Mouse (Mus musculus) megakaryocyte, embryonic 14.5 days (primary cell): ENCODE results near the gene Ppp1r27.

ENCODE experiments used
- FLI1 ChIP-seq: IDR thresholded peaks from 2 replicates; pipeline ENCODE4 v1.6.1; 2012; ENCODE audit warnings: low read length, inconsistent platforms, mixed read lengths
- GATA1 ChIP-seq: IDR thresholded peaks from 3 replicates; pipeline ENCODE4 v1.6.1; 2012; ENCODE audit warnings: mixed read lengths, low read length, inconsistent platforms, borderline replicate concordance

DNA sequence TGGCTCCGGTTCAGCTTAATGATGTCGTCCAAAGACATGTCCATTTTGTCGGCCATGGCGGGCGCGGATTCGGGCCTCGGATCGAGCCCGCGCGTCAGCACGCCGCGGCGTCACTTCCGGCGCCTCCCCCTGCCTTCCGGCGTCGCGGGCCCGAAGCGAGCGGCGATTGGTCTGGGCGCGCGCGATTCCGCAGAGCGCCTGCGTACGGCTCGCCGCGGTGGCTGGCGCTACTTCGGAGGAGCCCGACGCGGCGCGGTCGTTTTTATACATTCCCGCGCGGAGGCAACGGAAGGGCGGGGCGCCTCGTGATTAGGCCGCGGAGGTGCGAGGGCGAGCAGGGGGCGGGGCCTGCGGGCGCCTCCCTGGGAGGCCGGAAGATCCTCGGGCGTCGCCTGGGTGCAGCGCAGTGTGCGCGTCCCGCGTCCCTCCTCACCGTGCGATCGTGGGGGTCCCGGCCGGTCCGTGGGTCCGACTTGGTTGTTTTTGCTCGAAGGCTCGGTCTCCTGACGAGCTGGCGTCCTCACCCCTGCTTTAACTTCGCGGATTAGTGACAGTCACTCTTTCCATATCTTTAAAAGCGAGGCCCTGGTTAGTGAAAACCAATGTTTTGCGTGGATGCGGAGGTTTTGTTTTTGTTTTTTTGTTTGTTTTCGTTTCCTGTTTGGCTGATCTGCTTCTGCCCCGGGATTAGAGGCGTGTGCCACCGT lies 47.5 kb upstream of the Ppp1r27 start, which contains the start of the genes Alyref and Anapc11:
- peak; percentile 90; the same call in 1 of the 2 replicates for TF ChIP-seq FLI1
- no peak for TF ChIP-seq GATA1
